Mouse (Mus musculus) kidney, adult 11 months (tissue): ENCODE measurements around the gene Lhx8.

ENCODE experiments used
- DNase-seq: peaks from one replicate; pipeline ENCODE4 v3.0.0; 2022

Lhx8 gene

DNA sequence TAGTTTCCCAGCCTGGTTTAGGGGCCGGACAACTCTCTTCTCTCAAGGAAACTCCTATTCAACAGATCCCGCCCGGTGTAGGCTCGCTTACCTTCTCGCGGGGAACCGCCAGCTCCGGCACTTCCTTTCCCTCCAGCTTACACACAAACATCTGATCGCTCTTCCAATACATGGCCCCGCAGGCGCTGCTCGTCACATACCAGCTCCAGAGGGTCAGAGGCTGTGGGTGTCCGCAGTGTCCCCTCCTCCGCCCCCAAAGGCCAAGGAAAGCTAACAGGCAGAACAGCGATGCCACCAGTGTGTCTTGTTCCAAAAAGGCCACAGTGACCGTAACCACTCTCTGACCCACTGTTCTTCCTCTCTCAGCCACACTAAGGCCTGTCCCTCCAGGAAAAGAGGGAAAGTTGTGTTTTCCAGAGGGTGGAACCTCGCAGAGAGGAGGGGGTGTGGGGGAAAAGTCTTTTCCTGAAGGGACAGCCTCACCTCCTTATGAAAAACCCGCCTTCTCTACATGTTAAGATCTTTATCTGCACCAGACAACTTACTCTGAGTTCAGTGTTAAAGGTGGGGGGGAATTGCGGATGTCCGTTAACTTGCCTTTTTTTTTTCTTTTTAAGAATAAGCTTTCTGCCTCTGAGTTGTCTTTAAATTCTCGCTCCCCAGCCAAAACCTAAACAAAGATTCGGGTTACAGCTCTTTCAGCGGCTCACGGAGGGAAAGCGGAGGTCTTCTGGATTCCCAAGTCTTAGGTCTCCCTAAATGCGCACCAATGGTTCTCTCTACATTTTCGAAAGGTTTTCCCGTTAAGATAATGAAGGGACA, at the start of gene Lhx8:
Gene Lhx8 (minus strand): TSS at position 479 of the 822 bp plus-strand sequence.
- no peak for DNase-seq

- DNase-seq, result no peak
These were observed 43.1 kb upstream of the Lhx8 start for GRCm38 (mm10) chr3:154373536-154373935.

DNA sequence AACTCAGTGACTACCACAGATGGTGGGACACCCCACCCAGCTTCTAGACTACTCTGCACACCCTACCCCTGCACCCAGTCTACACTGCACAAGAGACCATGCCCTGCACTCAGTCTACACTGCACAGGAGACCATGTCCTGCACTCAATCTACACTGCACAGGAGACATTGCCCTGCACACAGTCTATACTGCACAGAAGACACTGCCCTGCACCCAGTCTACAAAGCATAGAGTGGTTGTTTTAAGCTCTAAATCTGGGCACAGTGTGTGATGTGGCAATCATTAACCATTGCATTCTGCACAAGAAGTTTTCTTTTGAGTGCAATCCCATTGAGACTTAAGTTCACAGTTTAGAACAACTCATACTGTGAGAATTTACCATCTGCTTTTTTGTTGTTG, 42.2 kb upstream of the Lhx8 start:
- peak; percentile 24 for DNase-seq

- no peak for DNase-seq
These were observed 36.9 kb upstream of the Lhx8 start for GRCm38 (mm10) chr3:154367327-154367726.

DNA sequence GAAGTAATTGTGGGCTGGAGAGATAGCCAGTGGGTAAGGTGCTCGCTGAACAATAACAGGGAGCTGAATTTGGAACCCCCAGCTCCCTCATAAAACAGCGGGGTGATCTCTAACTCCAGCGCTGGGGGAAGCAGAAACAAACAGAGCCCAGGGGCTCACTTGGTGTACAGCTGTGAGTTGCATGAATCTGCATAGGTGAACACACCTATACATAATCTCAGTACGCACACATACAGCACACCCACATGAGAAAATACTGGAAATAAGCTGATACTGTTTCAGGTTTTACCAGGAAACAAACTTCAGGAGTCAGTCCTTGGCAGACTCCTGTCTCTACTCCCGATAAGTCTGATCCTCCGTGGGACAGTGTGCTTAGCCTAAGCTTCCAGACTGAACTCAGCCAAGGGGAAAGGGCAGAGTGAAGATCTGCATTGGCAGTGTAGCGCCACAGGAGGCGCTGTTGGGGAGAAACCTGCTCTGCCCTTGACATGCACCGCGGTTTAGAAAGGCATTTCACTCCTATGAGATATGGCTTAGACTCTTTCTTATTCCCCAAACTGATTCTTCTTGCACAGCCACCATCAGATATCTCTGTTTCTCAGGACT, 34.2 kb upstream of the Lhx8 start:
- DNase-seq, result peak; percentile 32

DNA sequence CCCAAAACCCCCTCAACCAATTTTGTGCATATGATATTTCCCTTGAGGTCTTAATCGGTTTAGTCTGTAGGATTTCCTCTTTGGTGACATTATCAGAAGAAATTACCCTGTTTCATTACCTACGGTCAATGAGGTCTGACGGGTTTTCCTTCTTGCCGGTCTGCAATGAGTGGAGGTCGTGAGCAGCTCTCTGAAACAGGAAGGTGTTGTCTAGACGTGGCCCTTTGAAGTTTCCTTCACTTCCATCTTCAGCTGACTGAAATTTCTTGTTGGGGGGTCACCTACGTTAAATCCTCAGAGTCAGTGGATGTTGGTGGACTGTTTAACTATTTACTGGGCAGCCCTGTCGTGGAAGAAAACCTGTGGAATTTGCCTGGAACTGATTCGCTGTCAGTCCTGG, 33.0 kb upstream of the Lhx8 start:
- DNase-seq, result no peak

DNA sequence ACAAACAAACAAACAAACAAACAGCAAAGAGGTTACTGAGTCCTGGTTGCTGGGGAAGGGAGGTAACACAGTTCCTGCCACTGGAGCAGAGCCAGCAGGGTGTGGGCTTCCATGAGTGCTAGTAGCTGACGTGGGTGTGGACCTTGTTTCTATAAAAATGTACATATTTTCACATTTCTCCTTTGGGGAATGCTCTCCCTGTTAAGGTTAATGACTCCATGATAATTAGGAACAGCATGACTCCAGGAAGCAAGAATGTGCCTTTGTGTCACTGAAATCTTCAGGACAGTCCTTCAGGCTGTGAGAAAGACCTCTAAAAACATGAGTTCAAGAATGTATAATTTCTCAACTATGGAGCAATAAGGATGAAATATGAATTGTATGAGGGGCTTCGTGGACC, 28.8 kb upstream of the Lhx8 start:
- DNase-seq, result no peak

GRCm38 (mm10) chr3:154340294-154340914, 9.9 kb upstream of the Lhx8 start:
- no peak for DNase-seq

DNA sequence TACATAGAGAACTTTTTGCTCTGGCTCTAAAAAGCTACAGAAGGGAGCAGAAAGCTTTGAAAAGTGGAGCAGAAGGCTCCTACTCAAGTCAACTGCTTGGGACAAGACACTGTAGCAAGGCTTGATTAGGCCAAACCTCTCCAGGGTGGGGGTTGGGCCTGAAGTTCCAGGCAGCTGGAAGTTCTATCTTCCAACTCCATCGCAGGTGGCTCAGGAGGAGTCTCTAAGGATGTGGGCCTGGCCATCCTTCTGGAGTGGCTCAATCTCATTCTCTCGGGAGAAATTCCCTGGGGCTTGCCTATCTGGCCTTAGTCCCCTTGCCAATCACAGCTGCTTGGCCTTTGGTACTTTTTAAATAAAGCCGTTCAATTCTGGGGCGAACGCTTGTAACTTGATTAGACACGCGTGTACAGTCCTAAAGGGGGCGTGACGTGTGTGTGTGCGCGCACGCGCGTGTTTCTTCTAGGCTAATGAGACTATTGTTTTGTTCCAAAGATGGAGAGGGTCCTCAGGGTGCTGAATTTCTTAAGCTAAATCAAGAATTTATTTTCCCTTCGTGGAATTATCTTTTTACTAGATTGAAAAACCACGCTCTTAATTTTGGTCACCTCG, 9.3 kb upstream of the Lhx8 start:
- no peak for DNase-seq

DNA sequence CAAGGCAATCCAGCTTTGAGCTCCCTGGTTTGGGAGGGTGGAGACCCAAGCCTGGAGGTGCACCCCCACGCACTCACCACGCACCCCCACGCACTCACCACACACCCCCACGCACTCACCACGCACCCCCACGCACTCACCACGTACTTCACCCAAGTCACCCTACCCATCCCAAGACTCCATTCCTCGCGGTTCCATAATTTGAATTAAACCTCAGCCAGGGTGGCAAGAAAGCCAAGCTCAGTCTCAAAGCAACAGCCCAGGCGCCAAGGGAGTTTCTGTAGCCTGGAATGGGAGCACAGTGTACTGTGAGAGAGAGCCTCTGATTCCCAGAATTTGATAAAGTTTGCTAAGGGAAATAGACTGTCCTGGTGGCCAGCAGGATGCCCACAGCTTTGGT, 4.3 kb upstream of the Lhx8 start:
- DNase-seq, result no peak

DNA sequence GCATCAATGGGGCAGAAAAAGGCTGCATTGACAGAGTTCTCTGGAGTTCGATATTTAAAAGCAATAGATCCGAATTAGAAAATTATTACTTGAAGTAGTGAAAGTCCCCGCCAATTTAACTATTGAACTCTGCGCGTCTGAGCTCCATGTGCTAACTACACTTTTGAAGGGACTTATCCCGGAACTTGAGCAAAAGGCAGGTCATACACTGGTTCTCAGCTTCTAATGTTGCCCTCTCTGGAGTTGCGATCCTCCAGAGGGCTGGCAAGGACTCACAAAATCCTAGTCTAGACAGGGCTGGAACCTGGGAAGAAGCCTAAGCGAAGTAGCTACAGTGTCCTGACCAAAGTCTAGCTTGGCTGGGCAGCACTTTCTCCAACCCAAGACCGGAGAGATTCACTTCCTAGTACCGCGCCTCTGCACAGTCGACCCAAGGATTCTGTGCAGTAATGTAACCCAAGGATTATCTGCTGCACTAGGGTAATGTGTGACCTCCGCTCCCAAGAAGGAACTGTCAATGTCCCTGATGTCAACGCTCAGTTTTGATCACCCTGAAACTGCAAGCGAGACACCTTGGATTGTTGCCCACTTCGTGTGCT, 3.0 kb upstream of the Lhx8 start:
- no peak for DNase-seq

- DNase-seq, result no peak
These were observed 2.5 kb upstream of the Lhx8 start for GRCm38 (mm10) chr3:154332941-154333340.

DNA sequence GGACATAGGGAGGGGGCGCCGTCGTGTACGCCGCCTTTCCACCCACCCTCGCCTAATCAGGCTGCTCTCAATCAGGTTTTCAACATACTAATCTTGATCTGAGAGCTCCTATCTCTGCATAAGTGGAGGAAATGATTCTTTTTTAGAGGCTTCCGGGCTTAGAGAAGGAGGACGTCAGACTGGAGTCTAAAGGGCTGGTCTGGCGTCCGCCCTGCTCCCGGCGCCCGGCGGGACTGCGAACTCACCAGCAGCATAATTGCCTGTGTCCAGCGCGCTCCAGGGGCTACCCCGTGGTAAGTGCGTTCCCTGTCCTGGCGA, 1.7 kb upstream of the Lhx8 start:
- peak; percentile 12 for DNase-seq

DNA sequence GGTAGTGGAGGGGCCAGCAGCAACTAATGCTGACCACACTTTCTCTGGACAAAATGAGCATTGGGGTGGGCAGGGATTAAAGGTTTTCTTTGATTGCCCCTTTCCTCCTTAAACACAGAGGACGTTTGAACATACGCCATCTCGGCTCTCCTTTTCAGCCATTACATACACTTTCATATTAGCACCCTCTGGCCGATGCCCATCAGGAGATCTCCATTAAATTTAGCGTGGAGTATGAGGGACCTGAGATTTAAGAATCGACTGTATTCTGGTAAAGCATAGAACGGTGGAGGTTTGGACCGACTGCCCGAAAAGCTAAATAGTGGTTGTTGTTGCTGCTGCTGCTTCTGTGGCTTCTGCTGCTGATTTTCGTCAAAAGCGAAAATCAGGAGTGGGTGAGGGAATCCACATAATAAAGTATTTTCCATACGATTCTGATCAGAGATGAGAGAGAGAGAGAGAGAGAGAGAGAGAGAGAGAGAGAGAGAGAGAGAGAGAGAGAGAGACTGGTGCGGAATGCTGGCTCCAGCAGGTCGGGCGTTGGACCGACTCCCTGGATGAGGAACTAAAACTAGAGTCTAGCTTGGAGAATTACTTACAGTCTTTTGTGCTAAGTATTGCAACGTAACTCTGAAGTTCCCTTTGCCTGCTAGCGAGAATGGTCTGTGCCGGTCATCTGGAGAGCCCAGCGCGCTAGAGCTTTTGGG, 1.2 kb upstream of the Lhx8 start:
- DNase-seq, result no peak

GRCm38 (mm10) chr3:154331003-154331340, 513 bp upstream of the Lhx8 start:
- no peak for DNase-seq

DNA sequence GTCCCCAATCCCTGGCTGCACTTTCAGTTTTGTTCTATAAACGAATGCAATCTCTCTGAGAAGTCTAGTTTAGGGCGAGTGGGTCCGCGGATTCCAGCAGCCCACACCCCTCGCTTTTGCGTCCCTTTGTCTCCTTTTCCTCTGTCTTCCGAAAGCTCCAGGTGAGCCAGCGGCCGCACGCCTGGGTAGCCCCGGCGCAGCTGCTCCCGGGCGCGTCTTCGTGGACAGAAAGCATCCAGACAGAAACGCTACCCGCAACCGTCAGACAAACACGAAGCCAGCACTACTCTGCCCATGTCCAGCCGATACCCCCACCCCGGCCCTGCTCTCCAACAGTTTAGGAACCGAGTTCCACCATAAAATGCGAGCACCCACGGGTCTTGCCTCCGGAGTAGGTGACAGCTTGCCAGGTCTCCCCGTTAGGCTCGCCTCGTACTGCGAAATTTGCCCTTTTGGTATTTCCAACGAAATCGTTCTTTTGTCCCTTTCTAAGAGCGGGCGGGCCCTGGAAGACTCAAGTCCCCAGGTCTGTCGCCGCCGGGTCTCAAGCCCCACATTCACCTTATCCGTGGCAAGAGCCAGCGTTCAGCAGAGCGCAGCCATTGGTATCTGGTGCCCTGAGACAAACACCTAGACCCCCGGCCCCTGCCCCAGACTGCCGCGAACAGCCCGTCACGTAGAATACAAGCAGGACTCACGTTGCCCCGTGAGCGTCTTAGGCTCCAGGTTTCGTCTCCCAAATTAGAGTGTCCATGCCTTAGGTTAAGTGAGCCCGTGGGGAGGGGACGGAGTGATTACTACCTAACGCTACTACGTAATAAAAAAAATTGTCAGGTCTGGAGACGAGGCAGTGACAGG, 907 bp downstream of the Lhx8 start:
- peak; percentile 6 for DNase-seq

- no peak for DNase-seq
These were observed 1.6 kb downstream of the Lhx8 start for GRCm38 (mm10) chr3:154328721-154329322.

GRCm38 (mm10) chr3:154327883-154328720, 2.4 kb downstream of the Lhx8 start:
- no peak for DNase-seq

GRCm38 (mm10) chr3:154327110-154327882, 3.2 kb downstream of the Lhx8 start:
- no peak for DNase-seq
